Mouse (Mus musculus) T-cell, adult 2 months (primary cell): ENCODE data around the gene Zfp369.
"Not testable (repeated sequence)": the region's sequence is repeated elsewhere in the genome, so short reads cannot be mapped to it uniquely, and the experiment has no call there.

Source experiments
- DNase-seq: peaks from one replicate; pipeline ENCODE4 v3.0.0; 2022; ENCODE audit warnings: low spot score

The Zfp369 gene

GRCm38 (mm10) chr13:65278383-65279341 lies at the start of gene Zfp369:
Zfp369 (plus strand) TSS chr13:65278814.
- DNase-seq, result peak; percentile 95

DNA sequence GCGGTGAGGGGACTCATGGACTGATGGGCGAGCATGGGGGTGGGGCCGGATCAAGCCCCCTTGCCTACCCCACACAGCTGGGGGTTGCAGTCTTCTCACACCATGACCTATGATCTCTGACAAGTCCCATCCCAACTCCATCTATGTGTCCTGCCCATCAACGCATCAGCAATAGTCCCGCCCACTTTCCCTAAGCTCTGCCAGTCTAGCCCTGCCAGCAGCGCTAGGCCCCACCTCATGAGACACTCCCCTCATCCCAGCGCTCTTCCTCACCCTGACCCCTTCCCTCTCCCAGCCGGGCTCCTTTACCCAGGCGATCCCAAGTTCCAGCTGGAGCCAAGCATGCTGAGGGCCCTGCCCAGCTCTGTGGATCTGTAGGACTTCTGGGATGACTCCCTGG lies 41.4 kb upstream of the Zfp369 start:
- no peak for DNase-seq

- peak; percentile 97 for DNase-seq
Measured at GRCm38 (mm10) chr13:65240509-65241098, 38.0 kb upstream of the Zfp369 start.

DNA sequence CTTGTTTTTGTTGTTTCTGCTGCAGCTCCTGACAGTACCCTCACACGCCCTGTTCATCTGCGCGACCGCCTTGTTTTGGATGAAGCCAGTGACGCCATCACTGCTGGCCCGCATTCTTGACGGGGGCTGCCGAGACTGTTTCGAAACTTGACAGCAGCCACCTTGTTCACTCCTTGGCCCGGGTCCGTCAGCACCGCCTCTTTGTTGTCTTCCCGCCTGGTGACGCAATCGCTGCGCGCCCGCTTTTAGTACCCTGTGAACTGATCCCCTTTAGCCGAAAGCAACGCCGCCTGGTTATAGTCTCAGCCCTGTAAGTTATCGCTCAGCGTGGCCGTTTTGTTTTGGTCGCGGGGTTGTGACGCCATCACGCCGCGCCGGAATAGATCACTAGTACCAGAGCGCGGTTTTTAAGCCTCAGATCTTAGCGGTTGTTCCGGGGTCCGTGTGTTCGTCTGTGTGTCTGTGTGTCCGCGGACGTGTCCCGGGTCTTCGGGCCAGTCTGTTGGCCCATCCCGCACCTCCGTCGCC lies 37.5 kb upstream of the Zfp369 start:
- peak; percentile 90 for DNase-seq

- DNase-seq, result no peak
Measured at GRCm38 (mm10) chr13:65241627-65242318, 36.8 kb upstream of the Zfp369 start.

- no peak for DNase-seq
Measured at GRCm38 (mm10) chr13:65242319-65242787, 36.3 kb upstream of the Zfp369 start.

DNA sequence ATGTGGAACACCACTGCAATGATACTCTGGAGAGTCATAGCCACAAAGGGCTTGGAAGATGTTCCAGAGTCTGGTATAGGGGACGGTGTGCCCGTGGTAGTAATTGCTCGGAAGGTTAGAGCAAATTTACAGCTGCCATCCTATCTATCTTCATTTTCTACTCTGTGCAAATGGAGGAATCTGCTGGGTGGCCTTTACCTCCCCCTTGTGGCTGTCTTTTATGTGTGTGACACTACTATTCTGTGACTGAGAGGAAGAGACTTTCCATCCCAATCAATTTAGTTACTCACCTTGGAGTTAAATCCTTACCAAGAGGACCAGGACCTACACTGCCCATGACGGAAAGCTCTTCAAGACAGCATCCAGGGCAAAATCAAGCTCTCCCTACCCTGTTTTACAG lies 35.3 kb upstream of the Zfp369 start:
- DNase-seq, result peak; percentile 32

DNA sequence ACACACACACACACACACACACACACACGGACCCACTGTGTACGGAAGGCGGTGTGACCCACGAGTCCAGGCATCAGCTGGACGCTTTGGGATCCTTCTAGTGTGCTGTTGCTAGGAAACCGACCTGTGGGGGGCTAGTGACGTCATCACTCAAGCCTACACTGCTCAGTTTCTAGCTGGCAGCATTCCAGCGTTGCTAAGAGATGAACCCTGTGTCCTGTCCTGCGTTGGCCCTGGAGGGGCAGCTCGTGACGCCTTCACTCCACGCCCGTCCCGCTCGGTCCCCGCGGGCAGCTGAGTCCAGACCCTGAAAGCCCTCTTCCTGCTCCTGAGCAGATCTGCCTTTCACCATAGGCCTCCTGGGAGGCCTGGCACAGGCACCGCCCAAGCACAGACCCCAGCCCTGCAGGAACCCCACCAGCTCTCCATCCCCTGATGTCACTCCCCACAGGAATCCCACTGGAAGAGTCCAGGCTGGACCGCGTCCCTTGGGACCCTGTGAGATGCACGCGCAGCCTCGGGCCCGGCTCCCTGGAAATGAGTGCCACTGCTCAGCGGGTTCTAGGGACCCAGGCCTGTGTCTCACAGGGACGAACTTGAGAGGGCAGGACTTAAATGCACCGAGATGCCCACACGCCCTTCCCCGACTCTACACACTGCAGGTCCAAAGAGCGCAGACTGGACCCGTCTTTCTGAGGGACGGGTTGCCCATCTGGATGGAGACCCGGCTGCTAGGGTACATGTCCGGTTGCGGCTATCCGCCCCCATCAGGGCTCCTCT lies 20.2 kb upstream of the Zfp369 start:
- DNase-seq, result no peak

GRCm38 (mm10) chr13:65259239-65259638 lies 19.4 kb upstream of the Zfp369 start, which contains the start of gene Gm10775:
Gm10775 (plus strand) TSS chr13:65259539.
- no peak for DNase-seq

DNA sequence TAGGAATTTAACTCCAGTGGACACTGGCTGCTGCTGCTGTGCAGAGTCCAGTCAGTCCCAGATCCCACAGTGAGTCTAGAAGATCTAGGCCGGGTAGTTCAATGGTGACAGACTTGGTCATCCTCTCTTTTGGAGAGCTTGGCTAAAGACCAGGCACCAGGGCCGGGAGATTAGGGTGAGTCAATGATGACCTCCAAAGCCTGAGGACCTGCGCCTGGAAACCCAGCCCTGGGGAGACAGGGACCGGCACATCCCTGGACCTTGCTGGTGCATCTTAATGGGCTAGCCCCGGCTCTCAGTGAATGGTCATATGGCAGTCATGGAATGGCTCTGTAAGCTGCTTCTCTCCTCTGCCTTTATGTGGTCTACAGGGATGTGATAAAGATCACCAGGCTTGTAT lies 16.5 kb upstream of the Zfp369 start:
- DNase-seq, result no peak

DNA sequence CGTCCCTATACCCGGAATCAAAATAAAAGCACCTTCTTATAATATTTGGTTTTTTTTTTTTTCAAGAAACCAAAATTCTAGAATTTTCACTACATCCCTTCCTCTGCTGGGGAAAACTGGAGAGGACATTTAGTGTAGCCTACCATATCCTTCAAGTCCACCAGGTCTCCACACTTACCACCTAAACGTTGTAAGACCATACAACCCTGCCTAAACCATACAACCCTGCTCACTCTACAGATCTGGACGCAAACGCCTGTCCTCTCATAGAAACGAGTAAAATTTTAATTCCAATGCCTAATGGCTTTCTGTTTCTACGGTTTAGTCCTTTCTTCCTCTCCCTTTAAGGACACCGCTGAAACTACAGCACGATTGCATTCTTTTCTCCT lies 626 bp upstream of the Zfp369 start:
- no peak for DNase-seq

- DNase-seq, result no peak
Measured at GRCm38 (mm10) chr13:65286771-65287170, 8.2 kb downstream of the Zfp369 start.

DNA sequence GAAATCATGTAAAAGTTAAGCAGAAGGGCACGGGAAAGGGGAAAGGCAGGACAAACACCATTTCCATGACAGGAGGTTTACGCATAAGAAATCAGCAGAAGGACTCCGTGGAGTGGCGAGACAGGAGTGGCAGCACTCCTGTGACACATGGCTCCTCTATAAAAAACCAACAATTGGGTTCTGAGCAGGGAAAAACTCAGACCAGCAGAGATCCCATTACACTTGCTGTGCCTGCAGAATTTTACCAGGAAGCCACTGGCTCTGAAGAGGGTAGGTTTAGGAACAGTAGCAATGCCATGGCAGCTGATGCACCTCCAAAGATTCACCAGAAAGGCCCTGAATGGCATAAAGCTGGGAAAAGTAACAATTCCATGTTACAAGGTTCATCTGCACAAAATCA lies 17.7 kb downstream of the Zfp369 start:
- DNase-seq, result no peak

GRCm38 (mm10) chr13:65310849-65311248 lies 32.2 kb downstream of the Zfp369 start:
- peak; percentile 32 for DNase-seq

- DNase-seq, result no peak
Measured at GRCm38 (mm10) chr13:65311311-65311755, 32.7 kb downstream of the Zfp369 start.

GRCm38 (mm10) chr13:65311826-65312225 lies 33.2 kb downstream of the Zfp369 start:
- DNase-seq, result no peak

GRCm38 (mm10) chr13:65348501-65348900 lies 69.9 kb downstream of the Zfp369 start:
- DNase-seq, result not testable (repeated sequence)

- not testable (repeated sequence) for DNase-seq
Measured at GRCm38 (mm10) chr13:65351768-65352167, 73.2 kb downstream of the Zfp369 start.
